Mouse (Mus musculus) cerebellum, postnatal 14 days (tissue): ENCODE measurements around the gene AW551984.

Experiments
- DNase-seq, 2 experiments: peaks; one replicate each; pipeline ENCODE4 v3.0.0; 2021; ENCODE audit warnings: mixed read lengths in 2 of 2

The AW551984 gene

DNA sequence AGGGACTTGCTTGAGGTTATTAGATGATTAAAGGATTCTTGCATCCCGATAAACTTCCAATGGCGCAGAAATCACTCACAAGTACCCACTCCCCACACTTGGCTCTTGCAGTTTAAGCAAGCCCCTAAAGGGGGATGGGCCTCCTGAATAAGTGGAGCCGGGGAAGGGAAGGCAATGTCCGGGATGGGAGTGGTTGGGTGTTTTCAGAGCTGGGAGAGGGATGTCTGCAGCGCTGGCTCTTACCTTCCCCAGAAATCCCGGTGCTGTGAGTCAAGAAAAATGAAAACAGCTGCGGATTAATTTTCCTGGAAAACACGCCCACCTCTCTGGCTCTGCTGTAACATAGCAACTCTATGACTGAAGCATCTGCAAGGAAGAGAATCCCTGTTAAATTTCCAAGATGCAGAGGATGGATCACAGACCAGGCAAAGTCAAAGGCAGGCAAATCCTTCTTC lies at the start of gene AW551984:
Gene AW551984 (minus strand): TSS at position 405 of the 455 bp plus-strand sequence.
- DNase-seq: peak; percentile 1

DNA sequence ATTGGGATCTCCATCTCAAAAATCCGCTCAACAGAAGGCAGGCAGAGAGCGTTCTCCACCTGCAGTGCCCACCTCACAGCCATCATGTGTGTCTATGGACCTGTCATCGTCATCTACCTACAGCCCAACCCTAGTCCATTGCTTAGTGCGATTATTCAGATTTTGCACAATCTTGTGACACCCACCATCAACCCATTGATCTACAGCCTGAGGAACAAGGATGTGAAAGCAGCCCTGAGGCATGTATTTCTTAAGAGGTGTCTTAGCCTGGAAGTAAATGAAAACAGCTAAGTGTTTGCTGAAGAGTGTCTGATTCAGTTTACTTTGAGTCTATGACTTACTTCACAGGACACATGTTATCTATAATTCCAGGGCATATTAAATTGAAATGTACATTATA lies 43.2 kb upstream of the AW551984 start:
- no peak for DNase-seq

DNA sequence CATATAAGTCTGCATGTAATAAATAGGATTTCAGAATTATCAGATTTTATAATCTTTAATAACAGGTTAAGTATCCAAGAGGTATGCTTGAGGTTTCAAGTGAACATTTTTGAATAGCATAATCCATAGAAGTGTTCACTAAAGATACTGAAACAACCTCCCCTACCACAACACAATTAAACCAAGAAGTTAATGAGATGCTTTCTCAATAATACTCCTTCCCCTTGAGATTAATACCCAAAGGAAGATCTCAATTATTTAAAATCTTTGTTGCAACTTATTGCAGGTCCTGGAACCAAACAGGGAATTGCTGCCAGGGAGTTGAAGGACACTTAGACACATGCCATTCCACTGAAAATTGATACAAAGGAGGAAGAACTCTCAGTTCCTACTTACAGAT lies 40.6 kb upstream of the AW551984 start, which contains the start of gene Olfr961:
Gene Olfr961 (plus strand): TSS at position 301 of the 400 bp plus-strand sequence.
- no peak for DNase-seq

DNA sequence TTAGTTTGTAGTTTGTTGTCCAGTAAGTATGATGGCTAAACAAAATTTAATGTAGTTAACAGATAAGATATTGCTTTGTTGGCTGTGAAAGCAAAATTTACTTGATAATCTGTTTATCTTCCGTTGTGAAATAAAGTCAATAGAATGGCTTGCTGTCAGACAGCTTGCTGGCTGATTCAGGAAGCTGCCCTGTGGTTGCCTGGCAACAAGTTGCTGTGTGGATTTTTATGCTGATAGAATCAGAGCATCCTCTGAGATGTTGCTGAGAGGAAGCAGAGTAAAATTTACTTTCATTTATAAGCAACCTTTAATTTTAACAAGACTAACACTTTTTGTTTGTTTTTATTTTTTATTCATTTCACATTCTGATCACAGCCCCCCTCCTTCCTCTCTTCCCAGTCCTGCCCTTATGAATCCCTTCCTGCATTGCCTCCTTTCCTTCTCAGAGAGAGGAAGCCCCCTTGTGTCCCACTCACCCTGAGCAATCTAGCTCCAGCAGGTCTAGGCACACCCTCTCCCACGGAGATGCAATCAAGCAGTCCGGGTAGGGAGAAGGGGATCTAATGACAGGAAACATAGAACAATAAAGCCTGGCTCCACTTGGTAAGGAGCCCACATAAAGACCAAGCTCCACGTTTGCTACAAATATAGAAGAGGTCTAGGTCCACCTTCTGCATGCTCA lies 29.9 kb upstream of the AW551984 start:
- DNase-seq: no peak

DNA sequence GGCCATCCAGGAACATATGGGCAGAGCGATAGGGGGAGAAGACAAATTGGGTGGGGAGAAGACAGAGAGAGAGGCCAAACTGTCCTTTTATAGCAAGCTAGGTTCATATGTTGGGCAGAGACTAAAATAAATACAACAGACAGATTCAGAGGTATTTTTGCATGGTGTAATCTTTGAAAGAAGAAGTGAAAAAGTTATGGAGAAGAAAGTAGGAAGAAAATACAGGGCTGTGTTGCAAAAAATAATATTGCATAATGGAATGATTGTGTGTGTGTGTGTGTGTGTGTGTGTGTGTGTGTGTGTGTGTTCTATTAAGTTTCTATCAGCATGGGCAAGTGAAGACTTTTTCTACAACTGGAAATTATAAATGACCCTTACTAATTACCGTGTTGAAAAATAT lies 24.9 kb upstream of the AW551984 start:
- DNase-seq: no peak

DNA sequence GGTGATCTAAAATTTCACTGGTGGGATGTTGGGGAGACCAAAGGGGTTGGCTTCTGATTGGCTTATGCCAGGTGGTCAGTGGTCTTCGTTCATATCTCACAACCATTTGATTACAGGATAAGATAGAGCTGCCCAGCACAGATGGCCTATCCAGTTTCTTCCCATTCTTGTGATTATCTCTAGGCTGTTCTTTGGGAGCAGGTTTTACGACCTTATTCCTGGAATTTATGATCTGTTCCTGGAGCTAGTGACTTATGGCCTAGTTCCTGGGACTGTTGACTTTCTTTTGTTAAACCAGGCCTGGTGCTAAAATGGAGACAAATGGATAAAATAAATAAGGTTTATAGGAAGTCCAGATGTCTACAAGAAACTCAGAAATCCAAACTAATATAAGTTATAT lies 20.5 kb upstream of the AW551984 start:
- no peak for DNase-seq

DNA sequence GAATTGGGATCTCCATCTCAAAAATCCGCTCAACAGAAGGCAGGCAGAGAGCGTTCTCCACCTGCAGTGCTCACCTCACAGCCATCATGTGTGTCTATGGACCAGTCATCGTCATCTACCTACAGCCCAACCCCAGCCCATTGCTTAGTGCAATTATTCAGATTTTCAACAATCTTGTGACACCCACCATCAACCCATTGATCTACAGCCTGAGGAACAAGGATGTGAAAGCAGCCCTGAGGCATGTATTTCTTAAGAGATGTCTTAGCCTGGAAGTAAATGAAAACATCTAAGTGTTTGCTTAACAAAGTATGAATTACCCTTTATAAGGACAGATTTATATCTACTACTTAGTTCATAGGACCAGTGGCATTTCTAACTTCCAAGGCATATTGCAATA lies 19.6 kb upstream of the AW551984 start:
- DNase-seq: no peak

DNA sequence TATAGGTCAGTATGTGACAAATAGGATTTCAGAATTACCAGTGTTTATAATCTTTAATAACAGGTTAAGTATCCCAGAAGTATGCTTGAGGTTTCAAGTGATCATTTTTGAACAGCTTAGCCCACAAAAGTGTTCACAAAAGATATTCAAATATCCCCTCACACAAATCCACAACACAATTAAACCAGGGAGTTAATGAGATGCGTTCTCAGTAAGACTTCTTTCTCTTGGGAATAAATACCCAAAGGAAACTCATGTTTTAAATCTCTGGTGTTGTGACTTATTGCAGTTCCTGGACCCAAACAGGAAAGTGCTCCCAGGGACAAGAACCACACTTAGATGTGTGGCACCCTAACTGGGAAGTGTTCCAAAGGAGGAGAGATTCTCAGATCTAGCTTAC lies 16.9 kb upstream of the AW551984 start, which contains the start of gene Olfr960:
Gene Olfr960 (plus strand): TSS at position 301 of the 400 bp plus-strand sequence.
- DNase-seq: no peak

DNA sequence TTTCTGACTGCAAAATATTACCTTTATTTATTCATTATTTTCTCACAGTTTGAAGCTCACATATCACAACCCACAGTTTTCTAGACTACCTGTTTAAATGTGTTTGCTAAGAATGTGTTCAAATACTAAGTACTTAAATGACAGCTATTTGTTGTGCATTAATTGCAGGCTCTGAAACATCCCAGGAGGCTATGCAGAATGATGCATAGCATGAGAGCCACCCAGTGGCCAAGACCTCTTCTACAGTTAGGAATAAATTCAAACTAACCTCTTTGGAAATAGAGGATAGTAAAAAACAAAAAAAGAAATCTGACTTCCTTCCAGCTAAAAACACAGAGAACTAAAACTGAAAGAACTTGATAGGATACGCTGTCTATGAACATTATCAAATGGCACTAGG lies 7.8 kb upstream of the AW551984 start:
- DNase-seq: peak; percentile 31 to 45

DNA sequence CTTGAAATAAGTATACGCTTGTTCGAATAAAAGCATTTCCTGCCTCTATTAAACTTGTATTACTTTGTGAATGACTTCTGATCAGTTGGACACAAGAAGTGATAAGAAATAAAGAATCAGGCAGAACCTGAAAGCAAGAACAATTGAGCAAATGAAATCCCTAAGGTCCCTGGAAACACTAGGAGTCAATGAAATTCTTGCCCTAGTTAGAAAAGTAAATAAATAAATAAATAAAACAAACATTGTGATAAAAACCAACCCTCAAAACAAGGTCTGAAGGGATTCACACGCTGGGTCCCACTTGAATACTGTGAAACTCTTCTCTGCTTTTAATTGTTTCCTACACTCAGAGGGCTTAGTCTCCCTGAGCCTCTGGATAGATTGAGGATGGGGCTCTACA lies 6.2 kb upstream of the AW551984 start, which contains the start of gene Olfr148:
Gene Olfr148 (plus strand): TSS at position 301 of the 400 bp plus-strand sequence.
- DNase-seq: no peak

DNA sequence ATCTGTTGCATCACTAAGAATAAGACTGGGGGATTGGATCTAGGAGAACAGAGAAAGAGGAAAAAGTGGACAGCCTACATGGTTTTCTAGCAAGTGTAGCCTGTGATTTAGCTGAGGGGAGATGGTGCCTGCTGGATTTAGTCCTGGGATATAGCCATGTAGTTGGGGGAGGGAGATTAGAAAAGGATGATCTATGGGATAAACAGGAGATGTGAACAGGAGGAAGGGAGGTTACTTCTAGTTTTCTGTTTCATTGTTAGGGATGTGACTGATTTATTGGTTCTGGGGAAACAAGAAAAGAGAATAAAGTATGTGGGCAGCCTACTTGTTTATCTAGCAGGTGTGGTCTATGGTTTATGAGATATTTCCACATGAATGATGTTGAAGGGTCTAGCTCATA lies 4.3 kb upstream of the AW551984 start:
- no peak for DNase-seq

DNA sequence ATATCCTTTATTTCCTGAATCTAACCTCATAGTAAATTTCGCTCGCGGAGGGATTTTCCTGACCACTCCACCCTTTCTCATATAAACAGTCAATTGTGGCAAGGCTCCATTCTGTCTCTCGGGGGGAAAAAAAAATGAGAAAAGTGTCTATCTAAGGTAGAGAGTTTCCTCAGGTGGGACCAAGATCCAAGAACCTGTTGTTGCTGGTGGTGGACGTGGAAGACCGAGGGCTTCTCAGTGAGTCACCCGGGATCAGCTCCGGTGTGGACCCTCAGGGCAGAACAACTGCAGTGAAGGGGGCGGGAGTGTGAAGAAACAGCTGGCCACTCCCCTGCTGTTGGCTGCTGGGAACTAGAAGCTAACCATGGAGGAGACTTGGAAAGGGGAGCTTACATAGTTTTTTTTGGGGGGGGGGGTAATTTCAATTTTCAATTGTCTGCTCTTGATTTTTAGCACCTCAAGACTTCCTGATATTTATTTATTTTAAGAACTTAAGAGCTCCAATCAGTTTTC lies 814 bp downstream of the AW551984 start:
- peak; percentile 1 to 2 for DNase-seq

DNA sequence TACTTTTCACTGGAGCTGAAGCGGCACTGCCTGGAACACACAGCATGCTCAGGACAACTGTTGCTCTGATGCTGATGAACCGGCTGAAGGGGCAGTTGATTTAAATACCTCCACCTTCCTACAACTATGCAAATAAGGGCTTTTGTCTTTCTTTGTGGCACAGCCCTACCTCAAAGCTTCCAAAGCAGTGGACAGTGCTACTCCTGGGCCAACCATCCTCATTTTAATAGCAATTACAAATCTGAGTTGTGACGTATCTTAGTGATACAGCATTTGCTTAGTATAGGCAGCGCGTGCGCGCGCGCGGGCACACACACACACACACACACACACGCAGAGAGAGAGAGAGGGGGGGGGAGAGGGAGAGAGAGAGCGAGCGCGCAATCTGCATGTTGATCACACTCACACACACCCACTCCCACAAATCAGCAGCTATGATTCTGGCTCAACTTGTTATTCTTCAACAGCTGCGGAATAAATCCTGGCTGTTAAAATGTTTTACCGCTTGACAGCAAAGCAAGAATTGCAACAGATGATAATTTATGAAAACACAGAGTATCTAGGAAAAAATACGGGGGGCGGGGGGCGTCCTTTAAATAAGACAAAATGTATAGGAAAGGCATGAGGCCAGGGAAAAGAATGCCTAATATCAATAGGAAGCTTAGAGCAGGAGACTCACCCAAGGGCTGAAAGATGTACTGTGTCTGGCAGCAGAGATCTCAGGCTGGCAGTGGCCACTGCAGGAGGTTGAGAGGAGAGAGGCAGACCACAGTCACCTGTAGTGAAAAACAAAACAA lies 1.5 kb downstream of the AW551984 start:
- DNase-seq: peak; percentile 17 to 30

DNA sequence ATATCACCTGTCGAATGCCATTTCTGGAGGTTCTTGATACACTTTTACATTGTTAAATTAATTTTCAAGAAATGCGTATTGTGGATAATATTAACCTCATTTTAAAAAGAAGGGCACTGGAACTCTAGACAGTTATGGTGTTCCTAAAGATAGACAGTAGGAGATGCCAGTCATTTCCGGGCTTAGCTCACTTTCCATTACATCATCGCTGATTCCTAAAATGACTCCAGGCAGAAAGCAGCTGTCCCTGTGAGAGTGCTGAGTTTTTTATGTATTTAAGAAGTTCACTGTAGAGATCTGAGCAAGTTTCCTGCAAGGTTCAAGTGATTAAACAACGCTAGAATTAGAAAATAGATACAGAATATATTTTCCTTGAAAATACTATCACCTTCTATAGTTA lies 27.2 kb downstream of the AW551984 start:
- no peak for DNase-seq

DNA sequence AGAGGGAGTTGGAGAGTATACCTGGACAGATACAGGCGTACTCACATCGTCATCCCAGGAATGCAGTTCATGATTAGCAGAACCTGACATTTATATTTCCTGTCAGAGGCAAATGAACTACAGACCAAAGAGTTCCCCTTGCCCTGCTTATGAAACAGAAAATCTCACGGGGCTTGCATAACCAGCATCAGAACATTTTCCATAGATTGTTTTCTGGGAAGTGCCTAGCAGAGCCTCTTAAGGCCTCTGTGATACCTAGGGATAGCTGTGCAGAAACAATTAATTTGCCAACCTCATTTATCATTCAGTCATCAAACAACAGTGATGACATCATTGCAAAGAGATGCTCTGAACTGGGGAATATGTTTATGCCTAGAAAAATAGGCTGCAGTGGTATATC lies 28.7 kb downstream of the AW551984 start, which contains the start of gene Olfr959:
Gene Olfr959 (minus strand): TSS at position 101 of the 400 bp plus-strand sequence.
- DNase-seq: no peak

DNA sequence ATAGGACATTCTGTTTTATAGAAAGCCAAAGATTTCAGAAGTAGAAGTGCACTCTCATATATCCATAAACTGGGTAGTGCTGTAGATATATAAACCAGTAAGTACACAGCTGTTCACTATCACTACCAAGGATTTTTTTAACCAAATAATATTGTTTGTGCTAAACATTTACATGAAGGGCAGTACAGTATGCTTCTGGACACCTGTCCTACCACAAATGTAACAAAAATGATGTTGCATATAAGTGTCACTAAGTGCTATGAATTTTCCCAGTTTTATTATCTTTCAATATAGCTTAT lies 45.9 kb downstream of the AW551984 start:
- DNase-seq: no peak

DNA sequence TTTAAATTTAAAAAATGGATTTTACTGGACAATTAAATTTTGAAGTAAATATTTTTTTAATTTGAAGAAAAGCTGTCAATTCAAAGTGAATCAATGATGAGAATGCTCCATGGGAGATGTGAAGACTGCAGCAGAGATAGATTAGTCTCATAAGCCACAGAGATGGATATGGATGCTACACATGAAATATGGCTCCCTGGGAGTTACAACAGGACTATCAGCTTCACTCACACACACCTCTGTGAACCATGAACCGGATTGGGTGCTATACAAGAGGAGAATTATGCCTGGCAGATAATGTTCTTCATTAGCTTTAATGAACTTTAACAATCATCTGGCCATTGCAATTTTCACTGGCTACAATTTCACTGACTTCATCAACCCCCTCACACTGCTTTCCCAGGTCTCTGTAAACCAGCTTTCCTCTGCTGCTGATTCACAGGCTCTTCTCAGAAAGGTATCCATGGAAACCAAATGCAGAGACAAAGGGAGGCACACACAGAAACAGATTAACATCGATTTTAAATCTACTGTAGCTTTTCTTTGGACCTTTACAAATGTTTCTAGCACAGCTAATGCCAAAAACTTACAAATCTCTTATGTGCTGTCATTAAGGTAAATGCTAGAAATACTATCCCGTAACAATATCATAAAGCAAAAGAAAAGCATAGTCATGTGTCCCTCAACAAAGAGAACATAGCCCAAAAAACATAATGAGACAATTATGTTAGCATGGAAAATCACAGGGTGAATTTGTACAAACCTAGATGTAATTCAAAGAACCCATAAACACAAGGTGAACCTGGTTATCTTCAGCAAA lies 46.5 kb downstream of the AW551984 start:
- no peak for DNase-seq

DNA sequence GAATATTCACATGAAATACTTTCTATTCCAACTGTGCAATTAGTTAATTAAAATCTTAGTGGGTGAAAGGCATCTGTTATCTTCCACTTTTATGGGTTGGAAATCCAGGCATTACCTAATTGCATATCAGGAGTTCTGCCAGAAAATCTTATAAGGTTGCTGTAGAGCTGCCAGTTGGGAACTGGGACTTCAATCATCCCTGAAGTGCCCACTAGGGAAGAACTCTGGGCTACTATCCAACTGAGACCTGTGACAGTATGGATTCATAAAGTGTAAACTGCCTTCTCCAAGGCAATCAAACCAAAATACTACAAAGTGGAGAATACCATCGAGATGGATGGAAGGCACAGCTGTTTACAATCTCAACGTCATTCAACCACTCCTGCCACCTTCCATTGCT lies 50.3 kb downstream of the AW551984 start, which contains the start of gene Olfr958:
Gene Olfr958 (minus strand): TSS at position 109 of the 400 bp plus-strand sequence.
- peak; percentile 21 to 49 for DNase-seq

DNA sequence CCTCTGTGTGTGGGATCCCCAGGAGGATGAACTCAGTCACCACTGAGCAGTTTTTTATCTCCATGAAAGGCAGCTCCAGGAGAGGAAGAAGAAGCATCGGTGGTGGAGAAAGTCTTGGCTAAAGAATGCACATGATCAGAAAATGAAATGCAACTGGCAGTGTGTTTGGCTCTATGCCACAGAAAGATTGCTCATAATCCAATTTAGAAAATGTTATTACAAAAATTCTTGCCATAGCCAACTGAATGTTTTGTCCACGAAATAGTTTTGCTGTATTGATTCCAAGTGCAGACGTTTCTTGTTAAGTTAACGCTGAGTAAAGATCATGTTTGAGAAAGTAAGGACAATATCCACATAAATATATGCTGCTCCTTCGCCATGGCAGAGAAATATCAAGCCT lies 53.4 kb downstream of the AW551984 start:
- no peak for DNase-seq
